14 mouse cellular contexts compared by ENCODE assay signal in the genomic region with DNA sequence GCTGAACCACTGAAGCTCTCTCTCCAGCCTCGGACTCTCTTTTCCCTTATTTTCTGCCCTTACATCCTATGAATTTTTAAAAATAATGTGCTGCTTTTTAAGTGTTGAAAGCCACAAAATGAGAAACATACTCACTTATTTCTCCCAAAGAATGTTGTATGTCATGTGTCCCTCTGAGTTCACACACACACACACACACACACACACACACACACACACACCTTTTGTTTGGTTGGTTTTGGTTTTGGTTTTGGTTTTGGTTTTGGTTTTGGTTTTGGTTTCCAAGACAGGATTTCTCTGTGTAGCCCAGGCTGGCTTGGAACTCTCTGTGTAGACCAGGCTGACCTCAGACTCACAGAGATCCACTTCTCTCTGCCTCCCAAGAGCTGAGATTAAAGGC. TPM values are rescaled to one million over a fixed set of nuclear protein-coding genes. Genes with fewer than 3 reads are reported as not detected.
DNase-seq lines count a peak whose midpoint lies in the region.
"Had no signal": no experiment of that assay in that cellular context is flagged by ENCODE, and none has a peak within 500 bp of the region (broad histone marks: within the 10 kb centered on the region; RNA-seq: fewer than 3 reads in every experiment).

No protein-coding gene starts in this region.

- DNase-seq in B cell, adult 2 months: peak; percentile 1 to 2
- DNase-seq in induced T-regulatory cell, adult 2 months (ENCODE audit: low read depth): peak; percentile 6
- no peak for DNase-seq in heart, adult 11 months
- DNase-seq in retina, postnatal 1 day: no peak
- DNase-seq in heart, postnatal 25 days (ENCODE audit: low spot score): no peak
- DNase-seq: adrenal gland, adult 8-10 months; adrenal gland, postnatal 14 days; adrenal gland, postnatal 36 days; cerebellum, adult 11-12 months; cerebellum, adult 2 months; cerebellum, adult 9-10 months; cerebellum, postnatal 10 days; cerebellum, postnatal 25 days; forebrain, postnatal 0 days had no signal

- intact Hi-C loops in heart, postnatal 25 days (cut with DNase I): no loop called here

RNA-seq across cellular contexts. Expression of gene Dpf3, which starts 37.0 kb away (rescaled TPM):
- 10 to 100 TPM; 17.4 to 21.3 TPM for total RNA-seq in heart, postnatal 25 days (2021)

Comparison
In these comparisons a context has a peak if more than half of its experiments do, and no peak if none do; other contexts are left out.
1. DNase-seq: peak in B cell, adult 2 months (2 of 2) and induced T-regulatory cell, adult 2 months (single experiment); none in heart, adult 11 months (single experiment), retina, postnatal 1 day (single experiment) and heart, postnatal 25 days (single experiment).